Mouse (Mus musculus) olfactory bulb, adult 2 months (tissue): ENCODE measurements around the gene Rsph1.

ENCODE experiments used
- CTCF ChIP-seq: fragments of 200-500 bp; IDR thresholded peaks from 2 replicates; pipeline ENCODE4 v1.5.1; 2012; ENCODE audit warnings: low read depth, mild to moderate bottlenecking, low read length, moderate library complexity; ENCODE audit not compliant: insufficient read depth
- POLR2A ChIP-seq: fragments of 200-500 bp; IDR thresholded peaks from 2 replicates; pipeline ENCODE4 v1.6.1; 2012; ENCODE audit warnings: mild to moderate bottlenecking, low read depth, low read length, moderate library complexity; ENCODE audit not compliant: insufficient read depth

DNA sequence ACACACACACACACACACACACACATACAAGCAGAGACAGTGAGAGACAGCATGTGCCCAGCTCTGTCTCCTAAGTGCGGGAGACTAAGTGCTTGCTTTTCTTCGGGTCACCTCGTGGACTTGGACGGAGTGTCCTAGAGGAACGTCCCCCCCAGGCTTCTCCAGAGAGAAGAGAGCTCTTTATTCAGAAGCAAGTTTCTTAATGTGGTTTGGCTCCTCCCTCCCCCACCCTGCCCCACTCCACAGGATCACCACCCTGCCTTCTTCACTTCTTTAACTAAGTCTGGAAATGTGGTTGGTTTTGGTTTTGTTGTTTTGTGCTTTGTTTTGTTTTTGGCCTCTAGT is 28.6 kb upstream of the Rsph1 start:
- TF ChIP-seq CTCF (no peak), POLR2A (no peak)
